Mouse (Mus musculus): Measurements from ENCODE around the gene Tekt5. TPM values are rescaled to one million over a fixed set of nuclear protein-coding genes. Genes with fewer than 3 reads are reported as not detected.

The Tekt5 gene
- polyA plus RNA-seq, 1 experiment from 2014 or later, result 0.24 TPM

GRCm38 (mm10) chr16:10358010-10358934, 37.0 kb downstream of the Tekt5 start:
- no peaks in the 10 kb centered on the region for H3K9me3 ChIP-seq (replicated peaks)
- peak; percentile 92 for ATAC-seq (ENCODE audit: insufficient number of reproducible peaks, low FRiP score)
- H3K27ac ChIP-seq (ENCODE audit: poor library complexity, severe bottlenecking), result no peak overlapping the region
- H3K9ac ChIP-seq, result 0 out of 2 replicates have a peak overlapping the region, but pooled peaks have one; percentile 22
- peak overlapping the region; percentile 29 for H3K4me3 ChIP-seq
- no peaks in the 10 kb centered on the region for H3K36me3 ChIP-seq
- 17% methylated on average over 30 of the region's 30 CpGs for WGBS
- H3K27me3 ChIP-seq (replicated peaks), result peaks cover 8% of the 10 kb centered on the region; the same call in 1 of the 2 replicates
- peak overlapping the region; percentile 63 for H3K4me2 ChIP-seq
- peaks cover 18% of the 10 kb centered on the region for H3K4me1 ChIP-seq (replicated peaks)

- Histone ChIP-seq H3K9ac (no peak overlapping the region), H3K4me1 (replicated peaks) (peaks cover 29% of the 10 kb centered on the region), H3K36me3 (no peaks in the 10 kb centered on the region), H3K4me3 (no peak overlapping the region), H3K27ac (ENCODE audit: poor library complexity, severe bottlenecking) (peak overlapping the region; percentile 21; the same call in 1 of the 2 replicates), H3K4me2 (no peak overlapping the region), H3K27me3 (replicated peaks) (peaks cover 3% of the 10 kb centered on the region; the same call in 1 of the 2 replicates), H3K9me3 (replicated peaks) (no peaks in the 10 kb centered on the region)
- no peak for ATAC-seq (ENCODE audit: insufficient number of reproducible peaks, low FRiP score)
These were observed 40.3 kb downstream of the Tekt5 start for GRCm38 (mm10) chr16:10355004-10355403.

GRCm38 (mm10) chr16:10351050-10351636, 44.1 kb downstream of the Tekt5 start:
- ATAC-seq (ENCODE audit: insufficient number of reproducible peaks, low FRiP score), result no peak
- no peaks in the 10 kb centered on the region for H3K9me3 ChIP-seq (replicated peaks)
- H3K4me1 ChIP-seq (replicated peaks), result peaks cover 34% of the 10 kb centered on the region
- H3K4me2 ChIP-seq, result peak overlapping the region; percentile 28
- WGBS, result 36% methylated on average over 9 of the region's 9 CpGs
- H3K27ac ChIP-seq (ENCODE audit: poor library complexity, severe bottlenecking), result no peak overlapping the region
- H3K9ac ChIP-seq, result no peak overlapping the region
- no peak overlapping the region for H3K4me3 ChIP-seq
- no peaks in the 10 kb centered on the region for H3K27me3 ChIP-seq (replicated peaks)
- H3K36me3 ChIP-seq, result no peaks in the 10 kb centered on the region

- H3K9ac ChIP-seq, result no peak overlapping the region
- peak overlapping the region; percentile 50 for H3K27ac ChIP-seq (ENCODE audit: poor library complexity, severe bottlenecking)
- no peak for ATAC-seq (ENCODE audit: insufficient number of reproducible peaks, low FRiP score)
- no peaks in the 10 kb centered on the region for H3K36me3 ChIP-seq
- 72% methylated on average over 10 of the region's 10 CpGs for WGBS
- H3K4me2 ChIP-seq, result 0 out of 2 replicates have a peak overlapping the region, but pooled peaks have one; percentile 6
- H3K4me3 ChIP-seq, result no peak overlapping the region
- peaks cover 26% of the 10 kb centered on the region for H3K4me1 ChIP-seq (replicated peaks)
- no peaks in the 10 kb centered on the region for H3K27me3 ChIP-seq (replicated peaks)
- H3K9me3 ChIP-seq (replicated peaks), result no peaks in the 10 kb centered on the region
These were observed 45.4 kb downstream of the Tekt5 start for GRCm38 (mm10) chr16:10349876-10350275.

GRCm38 (mm10) chr16:10349436-10349835, 45.9 kb downstream of the Tekt5 start:
- no peaks in the 10 kb centered on the region for H3K9me3 ChIP-seq (replicated peaks)
- H3K27ac ChIP-seq (ENCODE audit: poor library complexity, severe bottlenecking), result peak overlapping the region; percentile 50
- 48% methylated on average over 5 of the region's 5 CpGs for WGBS
- no peak for ATAC-seq (ENCODE audit: insufficient number of reproducible peaks, low FRiP score)
- no peak overlapping the region for H3K9ac ChIP-seq
- peaks cover 22% of the 10 kb centered on the region for H3K4me1 ChIP-seq (replicated peaks)
- no peaks in the 10 kb centered on the region for H3K36me3 ChIP-seq
- H3K27me3 ChIP-seq (replicated peaks), result no peaks in the 10 kb centered on the region
- no peak overlapping the region for H3K4me3 ChIP-seq
- H3K4me2 ChIP-seq, result 0 out of 2 replicates have a peak overlapping the region, but pooled peaks have one; percentile 6

- ATAC-seq (ENCODE audit: insufficient number of reproducible peaks, low FRiP score), result no peak
- Histone ChIP-seq H3K4me1 (replicated peaks) (peaks cover 22% of the 10 kb centered on the region), H3K9ac (no peak overlapping the region), H3K27ac (ENCODE audit: poor library complexity, severe bottlenecking) (no peak overlapping the region), H3K4me3 (no peak overlapping the region), H3K27me3 (replicated peaks) (no peaks in the 10 kb centered on the region), H3K36me3 (no peaks in the 10 kb centered on the region), H3K4me2 (no peak overlapping the region), H3K9me3 (replicated peaks) (no peaks in the 10 kb centered on the region)
- 77% methylated on average over 7 of the region's 7 CpGs for WGBS
These were observed 47.7 kb downstream of the Tekt5 start for GRCm38 (mm10) chr16:10347551-10347950.

- ATAC-seq (ENCODE audit: insufficient number of reproducible peaks, low FRiP score), result no peak
- Histone ChIP-seq H3K4me2 (no peak overlapping the region), H3K4me3 (no peak overlapping the region), H3K27ac (ENCODE audit: poor library complexity, severe bottlenecking) (no peak overlapping the region), H3K9me3 (replicated peaks) (peaks cover 4% of the 10 kb centered on the region; the same call in 1 of the 2 replicates), H3K4me1 (replicated peaks) (peaks cover 20% of the 10 kb centered on the region), H3K27me3 (replicated peaks) (no peaks in the 10 kb centered on the region), H3K36me3 (no peaks in the 10 kb centered on the region), H3K9ac (no peak overlapping the region)
- WGBS, result 67% methylated on average over 4 of the region's 4 CpGs
These were observed 54.2 kb downstream of the Tekt5 start for GRCm38 (mm10) chr16:10341110-10341509.

GRCm38 (mm10) chr16:10339930-10340329, 55.4 kb downstream of the Tekt5 start:
- H3K4me2 ChIP-seq, result no peak overlapping the region
- H3K4me1 ChIP-seq (replicated peaks), result peaks cover 20% of the 10 kb centered on the region
- no peaks in the 10 kb centered on the region for H3K27me3 ChIP-seq (replicated peaks)
- 88% methylated on average over 10 of the region's 10 CpGs for WGBS
- ATAC-seq (ENCODE audit: insufficient number of reproducible peaks, low FRiP score), result no peak
- H3K36me3 ChIP-seq, result no peaks in the 10 kb centered on the region
- H3K27ac ChIP-seq (ENCODE audit: poor library complexity, severe bottlenecking), result no peak overlapping the region
- no peak overlapping the region for H3K9ac ChIP-seq
- H3K4me3 ChIP-seq, result no peak overlapping the region
- peaks cover 4% of the 10 kb centered on the region; the same call in 1 of the 2 replicates for H3K9me3 ChIP-seq (replicated peaks)

- H3K27ac ChIP-seq (ENCODE audit: poor library complexity, severe bottlenecking), result 0 out of 2 replicates have a peak overlapping the region, but pooled peaks have one; percentile 20
- peaks cover 4% of the 10 kb centered on the region; the same call in 1 of the 2 replicates for H3K9me3 ChIP-seq (replicated peaks)
- H3K36me3 ChIP-seq, result no peaks in the 10 kb centered on the region
- whole genome bisulfite sequencing, result 81% methylated on average over 5 of the region's 5 CpGs
- no peaks in the 10 kb centered on the region for H3K27me3 ChIP-seq (replicated peaks)
- no peak overlapping the region for H3K4me2 ChIP-seq
- no peak overlapping the region for H3K4me3 ChIP-seq
- no peak overlapping the region for H3K9ac ChIP-seq
- ATAC-seq (ENCODE audit: insufficient number of reproducible peaks, low FRiP score), result no peak
- H3K4me1 ChIP-seq (replicated peaks), result peaks cover 20% of the 10 kb centered on the region
These were observed 56.7 kb downstream of the Tekt5 start for GRCm38 (mm10) chr16:10338601-10339000.

GRCm38 (mm10) chr16:10337422-10338197, 57.7 kb downstream of the Tekt5 start:
- H3K4me1 ChIP-seq (replicated peaks), result peaks cover 20% of the 10 kb centered on the region
- H3K4me3 ChIP-seq, result no peak overlapping the region
- H3K27me3 ChIP-seq (replicated peaks), result no peaks in the 10 kb centered on the region
- WGBS, result 42% methylated on average over 13 of the region's 13 CpGs
- no peak overlapping the region for H3K4me2 ChIP-seq
- no peak for ATAC-seq (ENCODE audit: insufficient number of reproducible peaks, low FRiP score)
- H3K9me3 ChIP-seq (replicated peaks), result peaks cover 4% of the 10 kb centered on the region; the same call in 1 of the 2 replicates
- peak overlapping the region; percentile 20 for H3K27ac ChIP-seq (ENCODE audit: poor library complexity, severe bottlenecking)
- H3K9ac ChIP-seq, result no peak overlapping the region
- no peaks in the 10 kb centered on the region for H3K36me3 ChIP-seq

Measured in heart, embryonic 12.5 days (tissue).